Mouse (Mus musculus) heart, adult 11 months (tissue): ENCODE measurements around the gene Nrg3.

ENCODE experiments used
- DNase-seq: peaks from one replicate; pipeline ENCODE4 v3.0.0; 2022

Nrg3 gene

DNA sequence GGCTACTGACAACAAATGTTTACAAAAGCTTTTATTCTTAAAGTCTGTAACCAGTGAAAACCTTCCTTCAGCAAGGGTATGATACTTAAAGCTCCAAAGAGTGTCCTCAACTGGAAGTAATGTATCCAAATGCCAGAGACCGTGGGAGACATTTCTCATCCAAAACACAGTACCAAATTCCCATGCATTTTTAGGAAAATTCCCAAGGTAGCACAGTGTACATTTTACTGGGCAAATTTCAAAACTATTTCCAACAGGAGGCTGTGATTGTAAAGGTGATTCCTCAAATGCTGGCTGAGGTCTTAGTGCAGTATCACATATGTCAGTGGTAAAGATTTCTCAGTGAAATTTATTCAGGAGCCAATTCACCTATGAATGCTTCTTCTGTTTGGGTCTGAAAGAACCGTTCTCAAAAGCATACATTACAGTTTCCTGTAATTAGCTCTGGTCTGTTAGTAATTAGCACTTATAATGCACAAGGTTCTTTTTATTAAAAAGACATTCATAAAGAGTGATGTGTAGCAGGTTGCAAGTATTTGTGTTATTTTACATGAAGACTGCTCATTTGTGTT lies 536.3 kb downstream of the Nrg3 start:
- no peak for DNase-seq

DNA sequence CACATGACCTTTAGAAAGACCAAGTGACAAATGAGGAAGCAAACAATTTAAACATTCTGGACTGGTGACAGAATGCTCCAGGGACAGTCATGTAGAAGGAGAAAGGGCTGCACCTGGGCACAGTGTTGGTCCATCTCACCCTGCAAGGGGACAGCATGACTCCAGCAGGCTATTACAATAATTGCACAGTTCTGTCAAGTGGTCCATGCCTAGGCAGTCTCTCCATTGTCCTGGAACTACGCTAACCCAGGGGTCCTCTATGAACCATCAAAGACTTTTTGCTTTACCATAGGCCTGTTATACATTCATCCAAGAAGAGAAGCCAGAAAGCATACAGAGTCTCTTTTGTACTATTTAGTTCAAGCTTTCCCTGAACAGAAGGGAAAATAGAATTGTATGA lies 549.2 kb downstream of the Nrg3 start:
- no peak for DNase-seq

DNA sequence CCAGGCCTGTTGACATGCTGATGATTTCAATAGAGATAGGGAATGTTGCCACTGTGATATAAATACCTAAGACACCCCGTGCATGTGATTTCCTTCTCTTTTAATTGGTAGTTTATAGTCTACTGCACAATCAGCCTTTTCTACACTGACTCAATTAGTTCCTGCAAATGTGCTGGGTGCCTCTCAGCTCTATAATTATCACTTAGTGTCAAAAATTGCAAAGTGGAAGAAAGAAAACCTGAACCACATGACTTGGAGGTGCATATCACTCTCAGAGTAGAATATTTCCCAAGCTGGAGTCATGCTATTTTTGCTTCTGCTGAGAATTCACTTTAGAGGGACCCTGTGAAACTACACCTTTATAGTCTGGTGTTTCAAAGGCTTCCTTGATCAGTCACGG lies 552.1 kb downstream of the Nrg3 start:
- no peak for DNase-seq

DNA sequence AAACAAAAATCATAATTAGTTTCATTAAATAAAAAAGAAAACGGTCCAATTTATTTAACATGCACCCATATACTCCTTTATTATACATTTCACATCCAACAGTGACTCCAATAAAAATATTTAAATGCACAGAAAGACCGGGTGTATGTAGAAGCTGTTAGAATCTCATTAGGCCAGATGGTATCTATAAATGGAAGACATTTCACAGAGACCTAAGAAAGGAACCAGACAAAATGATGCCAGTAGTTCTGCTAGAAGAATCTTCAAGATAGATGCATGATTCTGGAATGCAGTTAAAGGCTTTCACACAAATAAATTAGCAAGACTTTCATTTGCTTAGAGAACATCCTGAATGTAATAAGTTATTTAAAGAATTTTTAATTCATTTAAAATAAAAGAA lies 602.3 kb downstream of the Nrg3 start:
- DNase-seq, result no peak

- no peak for DNase-seq
Observed at GRCm38 (mm10) chr14:38847566-38847965, 625.3 kb downstream of the Nrg3 start.

- DNase-seq, result no peak
Observed at GRCm38 (mm10) chr14:38847091-38847490, 625.8 kb downstream of the Nrg3 start.

DNA sequence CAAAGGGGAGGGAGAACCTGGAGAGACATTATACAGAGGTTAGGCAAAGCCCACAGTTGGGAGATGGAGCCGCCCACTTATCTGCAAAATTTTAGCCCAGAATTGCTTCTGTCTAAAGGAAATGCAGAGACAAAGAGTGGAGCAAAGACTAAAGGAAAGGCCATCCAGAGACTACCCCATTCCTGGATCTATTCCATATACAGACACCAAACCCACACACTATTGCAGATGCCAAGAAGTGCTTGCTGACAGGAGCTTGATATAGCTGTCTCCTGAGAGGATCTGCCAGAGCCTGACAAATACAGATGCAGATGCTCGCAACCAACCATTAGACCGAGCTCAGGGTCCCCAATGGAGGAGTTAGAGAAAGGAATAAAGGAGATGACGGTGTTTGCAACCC lies 637.9 kb downstream of the Nrg3 start:
- DNase-seq, result no peak

- no peak for DNase-seq
Observed at GRCm38 (mm10) chr14:38824891-38825290, 648.0 kb downstream of the Nrg3 start.

- no peak for DNase-seq
Observed at GRCm38 (mm10) chr14:38797027-38797426, 675.9 kb downstream of the Nrg3 start.

- no peak for DNase-seq
Observed at GRCm38 (mm10) chr14:38775291-38776116, 697.4 kb downstream of the Nrg3 start.

- no peak for DNase-seq
Observed at GRCm38 (mm10) chr14:38774811-38775210, 698.1 kb downstream of the Nrg3 start.

DNA sequence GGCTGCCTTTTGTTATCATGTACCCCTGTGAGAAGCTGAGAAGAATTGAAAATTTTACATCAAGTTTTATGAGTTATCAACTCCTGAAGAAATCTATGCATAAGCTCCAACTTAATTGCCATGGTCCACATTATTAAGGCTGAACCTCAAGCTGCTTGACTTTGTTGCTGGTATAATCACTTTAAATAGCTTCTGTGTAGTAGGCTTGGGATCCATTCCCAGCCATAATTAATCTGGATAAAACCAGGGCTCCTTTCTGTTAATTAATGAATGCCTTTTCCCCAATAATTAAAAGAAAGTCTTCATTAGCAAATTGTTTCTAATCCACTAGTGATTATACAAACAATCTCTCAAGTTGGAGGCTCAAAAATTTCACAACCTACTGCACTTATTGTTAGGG lies 742.4 kb downstream of the Nrg3 start:
- DNase-seq, result no peak

- no peak for DNase-seq
Observed at GRCm38 (mm10) chr14:38703894-38704293, 769.0 kb downstream of the Nrg3 start.

- no peak for DNase-seq
Observed at GRCm38 (mm10) chr14:38702596-38703393, 770.1 kb downstream of the Nrg3 start.

DNA sequence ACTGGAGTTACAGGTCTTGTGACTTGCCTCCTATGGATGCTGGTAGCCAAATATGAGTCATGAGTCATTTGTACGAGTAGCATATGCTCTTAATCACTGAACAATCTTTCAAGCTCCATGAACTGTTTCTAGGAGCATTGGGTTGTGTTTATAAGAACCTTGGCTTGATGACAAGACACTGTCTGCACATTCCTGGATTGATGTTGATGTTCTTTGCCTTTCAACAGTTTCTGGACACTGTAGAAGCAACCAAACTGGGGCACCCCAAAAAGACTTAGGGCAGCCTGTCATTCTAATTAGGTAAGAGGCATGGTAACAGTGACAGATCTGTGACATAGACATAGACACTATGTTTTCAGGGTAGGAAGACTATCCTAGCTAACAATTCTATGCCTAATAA lies 771.5 kb downstream of the Nrg3 start:
- DNase-seq, result no peak

- DNase-seq, result no peak
Observed at GRCm38 (mm10) chr14:38700972-38701371, 771.9 kb downstream of the Nrg3 start.

- DNase-seq, result no peak
Observed at GRCm38 (mm10) chr14:38659973-38660372, 812.9 kb downstream of the Nrg3 start.

GRCm38 (mm10) chr14:38637070-38637469 lies 835.8 kb downstream of the Nrg3 start:
- DNase-seq, result no peak

- DNase-seq, result no peak
Observed at GRCm38 (mm10) chr14:38630114-38630513, 842.8 kb downstream of the Nrg3 start.

DNA sequence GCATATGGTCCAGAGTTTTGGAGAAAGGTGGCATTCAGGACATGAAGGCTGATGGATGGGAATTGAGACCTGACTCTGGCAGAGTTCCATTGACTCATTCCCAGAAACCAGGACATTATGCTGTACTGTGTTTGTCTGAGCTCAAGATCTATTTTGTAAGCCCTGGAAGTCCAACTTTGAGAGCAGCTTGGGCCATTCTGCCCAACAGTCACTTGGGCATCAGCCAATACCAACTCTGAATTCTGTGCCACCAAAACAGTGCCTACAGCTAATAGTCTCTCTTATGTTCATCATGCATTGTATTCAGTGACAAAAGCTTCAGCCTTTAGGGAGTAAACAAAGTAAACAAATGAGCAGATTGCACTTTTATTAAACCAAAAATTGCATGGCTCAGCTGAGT lies 843.2 kb downstream of the Nrg3 start:
- no peak for DNase-seq

GRCm38 (mm10) chr14:38628862-38629619 lies 843.8 kb downstream of the Nrg3 start:
- DNase-seq, result no peak

GRCm38 (mm10) chr14:38616969-38617368 lies 855.9 kb downstream of the Nrg3 start:
- no peak for DNase-seq

DNA sequence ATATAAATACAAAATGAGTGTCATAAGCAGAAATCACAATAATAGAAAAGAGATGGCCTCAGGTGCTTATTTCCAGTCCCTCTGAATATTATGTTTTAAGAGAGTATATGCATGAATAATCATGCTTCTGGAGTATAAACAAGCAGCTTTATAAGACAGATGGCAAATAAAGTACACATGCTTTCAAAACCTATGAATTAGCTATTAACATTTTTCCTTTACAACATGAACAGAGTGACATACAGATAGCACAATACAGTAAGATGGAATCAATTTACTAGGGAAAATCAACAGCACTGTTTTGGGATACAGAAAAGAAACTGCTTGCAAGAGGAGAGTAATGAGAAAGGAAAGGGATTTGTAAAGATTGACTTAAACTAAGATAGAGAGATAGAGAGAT lies 875.2 kb downstream of the Nrg3 start:
- DNase-seq, result no peak
